Mouse (Mus musculus): ENCODE data around the gene 1810037I17Rik. TPM values are rescaled to one million over a fixed set of nuclear protein-coding genes. Genes with fewer than 3 reads are reported as not detected.

The 1810037I17Rik gene
- total RNA-seq (2022), result 10 to 100 TPM; 75.6 to 96.5 (median 88.1) TPM

DNA sequence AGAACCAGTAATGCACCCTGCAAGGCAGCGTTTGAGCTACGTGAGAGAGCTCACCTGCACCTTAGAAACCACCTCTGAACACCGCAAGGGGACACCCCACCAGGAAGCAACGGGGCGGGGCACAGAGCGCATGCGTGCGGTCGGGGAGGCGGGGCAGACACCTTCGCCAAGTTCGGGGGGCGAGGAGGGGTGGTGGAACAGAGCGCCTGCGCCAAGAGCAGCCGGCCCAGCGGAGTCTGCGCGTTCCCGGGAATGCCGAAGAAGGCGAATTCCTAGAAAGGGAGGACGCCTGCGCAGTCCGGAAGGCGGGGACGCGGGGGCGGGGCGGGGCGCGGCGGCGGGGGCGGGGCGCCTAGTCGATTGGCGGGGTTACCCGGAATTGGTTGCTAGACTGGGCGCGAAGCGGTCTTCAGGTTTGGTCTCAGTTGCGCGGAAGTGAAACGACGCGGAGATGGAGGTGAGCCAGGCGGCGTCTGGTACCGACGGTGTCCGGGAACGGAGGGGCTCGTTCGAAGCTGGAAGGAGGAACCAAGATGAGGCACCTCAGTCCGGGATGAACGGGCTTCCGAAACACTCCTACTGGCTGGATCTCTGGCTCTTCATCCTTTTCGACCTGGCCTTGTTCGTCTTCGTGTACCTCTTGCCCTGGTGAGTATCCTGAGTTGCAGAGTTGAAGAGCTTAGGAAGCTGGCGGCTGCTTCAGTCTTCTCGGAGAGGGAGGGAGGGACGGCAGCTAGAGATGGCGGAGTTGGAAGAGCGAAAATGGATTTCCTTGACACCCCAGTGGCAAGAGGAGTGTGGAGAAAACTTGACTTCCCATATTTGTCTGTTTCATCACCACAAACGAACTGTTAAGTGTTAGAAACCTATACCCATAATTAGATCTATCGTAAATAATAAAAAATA lies at the start of gene 1810037I17Rik:
Gene 1810037I17Rik, plus strand, starts transcription at position 195 of the 906 bp plus-strand sequence.
- DNase-seq (ENCODE audit: low spot score), result peak; percentile 94

DNA sequence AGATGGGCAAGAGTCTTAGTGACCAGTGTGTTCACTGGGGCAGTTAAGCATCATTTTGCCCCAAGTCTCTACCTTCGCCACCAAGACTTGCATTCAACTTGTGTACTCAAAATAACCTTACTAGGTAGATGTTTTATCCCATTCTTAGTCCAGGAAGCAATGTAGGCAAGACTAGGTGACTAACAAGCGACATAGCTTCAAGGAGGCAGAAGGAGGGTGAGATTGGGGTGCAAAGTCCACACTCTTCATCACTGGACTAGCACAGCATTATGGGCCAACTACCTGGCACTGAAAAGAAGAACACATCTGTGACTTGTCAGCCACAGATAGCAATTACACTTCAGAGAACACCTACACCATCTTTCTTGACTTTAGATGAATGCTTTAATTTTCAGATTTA lies 47.1 kb upstream of the 1810037I17Rik start:
- no peak for DNase-seq (ENCODE audit: low spot score)

DNA sequence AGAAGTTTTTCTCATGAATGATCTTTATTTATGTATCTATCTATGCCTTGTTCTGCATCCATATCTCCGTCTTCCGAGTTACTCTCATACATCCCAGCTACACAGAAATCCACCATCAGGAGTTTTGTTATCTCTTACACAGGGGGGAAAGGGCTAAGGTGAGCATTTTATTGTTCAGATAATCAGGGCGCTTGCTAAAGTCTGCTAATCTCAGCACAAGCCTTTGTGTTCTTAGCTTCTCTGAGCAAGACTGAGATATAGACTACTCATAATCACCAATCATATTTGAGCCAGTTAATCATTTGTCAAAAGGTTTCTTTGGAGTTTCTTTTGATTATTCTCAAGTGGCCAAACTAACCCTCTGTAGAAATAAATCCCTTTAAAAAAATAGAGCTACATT lies 46.5 kb upstream of the 1810037I17Rik start:
- DNase-seq (ENCODE audit: low spot score), result no peak

DNA sequence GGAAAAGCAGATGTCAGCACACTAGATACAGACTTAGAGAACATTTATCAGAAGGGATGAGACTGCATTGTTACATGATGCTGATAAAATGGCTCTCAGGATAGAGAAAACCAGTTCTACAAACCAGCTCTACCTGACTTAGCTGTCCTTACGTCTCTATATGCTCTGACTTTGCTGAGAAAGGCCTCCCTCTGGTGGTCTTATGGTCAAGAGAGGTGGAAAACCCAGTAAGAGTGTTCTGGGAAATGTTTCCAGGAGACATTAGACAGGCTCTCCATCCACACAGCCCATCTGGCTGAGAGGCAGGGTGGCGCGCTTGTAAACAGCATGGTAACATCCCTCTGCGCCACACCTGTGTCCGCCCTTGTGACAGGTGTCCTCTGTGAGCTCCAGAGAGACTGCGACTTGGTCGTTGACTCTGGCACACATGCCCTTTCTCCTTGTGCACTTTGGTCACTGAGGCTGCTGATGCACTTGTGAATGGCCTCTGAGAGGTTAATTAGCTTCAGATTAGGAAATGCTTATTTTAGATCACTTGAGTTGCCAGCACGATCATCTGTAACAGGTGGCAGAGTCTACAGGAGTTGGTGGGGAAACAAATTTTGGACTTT lies 45.2 kb upstream of the 1810037I17Rik start:
- DNase-seq (ENCODE audit: low spot score), result no peak

DNA sequence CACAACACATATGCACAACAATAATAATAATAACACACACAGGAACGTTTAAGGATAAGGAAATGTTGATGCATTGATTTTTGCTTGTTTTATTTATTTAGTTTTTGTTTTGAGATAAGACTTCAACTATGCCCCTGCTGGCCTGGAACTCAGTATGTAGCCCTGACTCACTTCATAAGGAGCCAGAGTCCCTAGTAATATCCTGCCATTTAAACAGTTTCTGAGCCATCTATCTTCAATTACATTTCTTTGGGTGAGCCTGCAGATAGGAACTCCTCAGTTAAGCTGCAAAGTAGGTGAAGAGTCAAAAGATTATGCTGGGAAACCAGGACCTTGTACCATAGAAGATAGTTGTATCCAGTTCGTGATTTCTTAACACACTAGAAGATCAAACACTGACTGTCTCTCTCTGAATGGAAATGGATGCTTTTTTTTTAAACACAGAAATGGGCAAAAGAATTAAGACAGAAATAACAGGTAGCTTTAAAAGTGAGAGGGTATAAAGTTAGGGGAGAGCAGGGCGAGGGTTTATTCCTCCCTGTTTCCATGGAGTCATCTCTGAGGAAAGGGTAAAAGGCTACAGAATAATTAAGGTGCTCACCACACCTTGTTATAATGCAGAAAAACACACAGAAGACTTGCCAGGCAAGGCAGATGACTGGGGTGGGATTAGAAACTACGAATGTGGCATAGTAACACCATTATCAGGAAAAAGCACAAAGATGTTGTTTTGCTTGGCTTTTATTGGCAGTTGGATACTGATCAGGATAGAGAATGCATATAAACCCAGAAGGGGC lies 36.3 kb upstream of the 1810037I17Rik start:
- no peak for DNase-seq (ENCODE audit: low spot score)

DNA sequence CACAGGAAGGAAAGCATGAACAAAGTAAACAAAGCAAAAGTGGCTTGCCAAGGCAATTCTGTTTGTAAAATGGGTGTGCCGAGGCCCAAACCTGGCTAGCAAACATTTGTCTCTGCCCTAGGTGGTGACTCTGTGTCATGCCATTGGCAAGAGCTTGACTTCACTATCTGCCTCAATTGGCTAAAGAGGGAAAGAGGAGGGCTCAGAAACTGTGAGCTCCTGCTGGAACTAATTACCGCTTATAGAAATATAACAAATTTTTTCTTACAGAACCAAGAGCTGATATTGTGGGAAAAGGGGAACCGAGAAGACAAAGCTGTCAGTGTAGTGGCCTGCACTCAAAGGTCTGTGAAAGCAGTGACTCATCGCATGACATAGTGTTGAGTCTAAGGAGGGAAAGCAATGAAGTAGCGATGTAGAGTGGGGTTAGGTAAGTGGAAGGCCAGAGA lies 35.6 kb upstream of the 1810037I17Rik start:
- peak; percentile 0 for DNase-seq (ENCODE audit: low spot score)

DNA sequence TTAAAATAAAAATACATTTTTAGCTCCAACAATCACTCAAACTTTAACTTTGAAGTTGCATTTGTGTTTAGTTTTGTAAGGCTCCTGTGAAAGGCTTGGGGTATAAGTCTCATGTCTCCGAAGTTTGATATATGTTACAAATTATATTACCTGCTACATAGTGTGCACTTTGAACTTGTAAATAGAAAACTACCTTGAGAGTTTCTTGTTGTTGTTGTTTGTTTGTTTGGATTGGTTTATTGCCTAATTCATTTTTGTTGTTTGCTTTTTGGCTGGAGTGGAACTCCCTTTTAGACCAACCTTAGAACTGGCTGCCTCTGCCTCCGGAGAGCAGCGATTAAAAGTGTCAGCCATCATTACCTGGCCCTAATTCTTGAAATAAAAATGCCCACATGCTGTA lies 29.2 kb upstream of the 1810037I17Rik start, which contains the start of gene Fabp2:
Gene Fabp2, plus strand, starts transcription at position 301 of the 400 bp plus-strand sequence.
- no peak for DNase-seq (ENCODE audit: low spot score)

DNA sequence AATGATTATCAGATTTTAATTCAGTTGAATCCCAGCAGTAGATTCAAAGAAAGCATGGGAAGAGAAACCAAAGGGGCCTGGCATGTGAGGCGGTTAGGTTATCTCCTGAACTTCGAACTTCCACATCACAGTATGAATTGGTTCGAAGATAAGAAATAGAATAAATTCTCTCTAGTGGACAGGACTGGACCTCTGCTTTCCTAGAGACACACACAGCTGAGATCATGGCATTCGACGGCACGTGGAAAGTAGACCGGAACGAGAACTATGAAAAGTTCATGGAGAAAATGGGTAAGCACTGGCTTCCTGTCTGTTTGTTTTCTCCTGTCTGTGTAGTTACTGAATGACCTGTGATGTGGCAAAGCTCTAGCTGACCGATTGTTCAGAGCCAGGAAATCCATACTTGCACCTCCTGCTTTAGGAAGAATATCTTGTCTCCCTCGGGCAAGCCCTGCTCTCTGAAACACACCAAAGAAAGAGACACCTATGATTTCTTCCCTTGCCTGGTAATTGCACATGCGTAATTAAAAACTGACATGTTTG lies 28.7 kb upstream of the 1810037I17Rik start:
- DNase-seq (ENCODE audit: low spot score), result no peak

DNA sequence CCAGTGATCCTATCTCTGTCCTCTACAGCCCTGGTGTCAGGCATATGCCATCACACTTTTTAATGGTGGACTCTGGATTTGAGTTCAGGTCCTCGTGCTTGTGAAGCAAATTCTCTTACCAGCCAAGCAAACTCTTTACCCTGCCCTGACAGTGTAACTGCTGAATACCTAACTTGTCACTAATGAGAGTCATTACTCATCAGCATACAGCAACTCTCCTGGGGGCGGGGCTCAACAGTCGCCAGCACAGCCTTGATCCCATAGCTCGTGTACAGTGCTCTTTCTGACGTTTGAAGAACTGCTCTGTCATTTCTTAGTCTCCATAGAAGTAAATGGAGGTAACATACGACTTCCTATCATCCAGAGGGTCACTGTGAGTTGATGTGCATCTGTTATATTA lies 25.7 kb upstream of the 1810037I17Rik start:
- no peak for DNase-seq (ENCODE audit: low spot score)

DNA sequence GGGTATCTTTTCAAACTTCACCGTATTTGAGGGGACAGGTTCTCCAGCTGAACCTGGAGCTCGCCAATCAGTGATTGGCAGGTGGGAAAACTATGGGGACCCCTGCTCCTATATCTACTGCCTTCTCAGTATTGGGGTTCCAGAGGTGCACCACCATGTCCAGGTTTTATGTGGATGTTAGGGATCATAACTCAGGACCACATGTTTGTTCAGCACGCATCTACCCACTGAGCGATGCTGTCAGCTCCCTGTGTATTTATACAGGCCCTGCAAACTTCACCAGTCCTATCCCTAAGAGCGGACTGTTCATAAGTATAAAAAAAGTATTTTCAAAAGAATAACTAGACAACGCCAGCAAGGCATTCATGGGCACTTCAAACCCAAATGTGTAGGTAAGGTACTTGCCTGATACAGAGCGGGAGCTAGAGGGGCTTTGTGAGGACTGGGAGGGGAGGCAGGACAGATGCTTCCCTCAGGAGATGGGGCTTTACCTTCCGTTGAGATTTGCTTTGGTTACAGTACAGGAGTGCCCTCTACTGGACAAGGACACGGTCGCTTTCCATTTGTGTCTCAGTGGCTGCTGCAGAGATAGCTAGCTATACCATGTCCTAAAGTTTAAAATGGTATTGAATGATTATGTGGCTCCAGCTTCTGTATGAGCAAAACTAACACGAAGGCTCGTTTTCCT lies 20.1 kb upstream of the 1810037I17Rik start:
- no peak for DNase-seq (ENCODE audit: low spot score)

DNA sequence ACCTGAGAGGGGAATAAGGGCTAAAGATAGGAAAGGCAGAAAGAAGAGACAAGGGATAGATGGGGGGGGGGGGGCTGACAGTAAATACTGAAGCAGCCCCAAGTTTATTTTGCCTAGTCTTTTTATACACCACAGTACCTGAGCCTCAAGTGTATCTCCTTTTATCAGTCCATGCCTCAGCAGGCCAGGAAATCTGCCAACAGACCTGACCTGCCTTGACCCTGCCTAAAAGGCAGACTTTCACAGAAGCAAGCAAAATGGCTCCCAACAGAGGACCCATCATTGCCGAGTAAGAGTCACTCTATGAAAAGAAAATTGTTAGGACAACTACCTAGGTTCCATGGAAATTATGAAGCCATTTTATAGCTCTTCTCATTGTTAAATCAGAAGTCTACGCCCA lies 16.2 kb upstream of the 1810037I17Rik start:
- no peak for DNase-seq (ENCODE audit: low spot score)

DNA sequence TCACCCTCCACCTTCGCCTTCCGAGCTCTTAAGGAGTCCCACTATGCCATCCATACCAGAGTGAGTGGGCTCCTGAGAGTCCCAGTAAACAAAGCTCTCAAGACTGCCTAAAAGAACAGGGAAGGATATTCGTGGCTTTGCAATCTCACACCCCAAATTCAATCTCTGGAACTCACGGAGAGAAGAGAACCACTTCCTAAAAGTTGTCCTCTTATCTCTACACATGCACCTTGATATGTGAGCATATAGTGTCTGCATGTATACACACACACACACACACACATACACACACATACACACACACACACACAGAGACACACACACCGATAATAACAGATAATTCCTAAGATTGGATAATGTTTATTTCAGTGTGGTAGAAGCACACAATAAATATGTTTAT lies 8.5 kb upstream of the 1810037I17Rik start:
- no peak for DNase-seq (ENCODE audit: low spot score)

DNA sequence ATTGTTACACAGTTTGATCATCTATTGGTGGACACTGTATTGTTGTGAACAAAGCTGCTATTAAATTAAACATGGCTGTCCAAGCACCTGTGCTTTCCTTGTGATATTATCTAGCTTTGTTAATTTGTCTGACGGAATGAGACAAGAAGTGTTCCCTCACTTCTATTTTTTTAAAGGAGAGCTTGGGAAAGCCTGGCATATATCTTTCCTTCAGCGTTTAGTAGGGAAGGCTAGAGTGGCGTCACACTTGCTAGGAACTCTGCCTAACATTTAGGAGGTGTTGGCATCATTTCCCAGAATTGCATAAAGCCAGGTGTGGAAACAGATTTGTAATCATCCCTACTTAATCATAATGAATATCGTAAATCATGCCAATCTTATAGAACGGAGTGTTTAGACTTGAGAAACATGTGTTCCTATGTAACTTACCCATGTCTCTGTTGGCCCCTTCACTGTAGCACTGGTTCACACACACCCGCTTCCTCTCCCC lies 7.8 kb upstream of the 1810037I17Rik start:
- DNase-seq (ENCODE audit: low spot score), result no peak

DNA sequence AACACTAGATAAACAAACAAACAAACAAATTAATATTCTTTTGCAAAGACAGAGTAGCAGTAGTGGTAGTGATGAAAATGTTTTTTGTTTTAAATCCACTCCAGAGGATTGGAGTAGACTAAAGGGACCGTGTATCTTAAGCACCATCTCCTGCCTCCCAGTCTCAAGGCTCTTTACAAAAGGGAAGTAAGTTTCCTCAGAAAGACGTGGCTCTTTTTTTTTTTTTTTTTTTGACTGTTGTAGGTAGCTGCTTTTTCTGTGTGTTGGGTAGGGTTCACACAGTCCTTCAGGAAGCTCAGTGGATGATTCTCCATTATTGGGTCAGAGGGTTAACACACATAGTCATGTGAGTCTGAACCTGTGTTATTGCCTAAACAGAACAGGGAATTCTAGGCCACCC lies 5.3 kb upstream of the 1810037I17Rik start:
- DNase-seq (ENCODE audit: low spot score), result no peak

DNA sequence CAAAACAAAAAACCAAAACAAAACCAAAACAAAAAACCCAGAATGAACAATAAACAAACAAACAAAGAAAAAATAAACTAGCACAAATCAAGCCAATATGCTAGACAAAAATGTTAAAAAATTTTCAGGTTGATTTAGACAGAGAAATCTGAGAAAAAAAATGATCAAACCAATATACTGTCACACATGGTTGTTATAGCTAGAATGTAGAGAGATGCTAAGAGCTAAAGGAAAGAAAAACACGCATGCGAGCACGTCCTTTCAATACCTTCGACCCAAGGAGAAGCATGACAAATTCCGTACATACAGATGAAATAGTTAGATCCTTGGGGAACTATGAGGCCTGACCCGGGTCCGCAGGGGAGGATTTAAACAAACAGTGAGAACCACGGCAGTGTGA lies 4.7 kb upstream of the 1810037I17Rik start, which contains the start of gene Gm10959:
Gene Gm10959, minus strand, starts transcription at position 101 of the 400 bp plus-strand sequence.
- DNase-seq (ENCODE audit: low spot score), result no peak

DNA sequence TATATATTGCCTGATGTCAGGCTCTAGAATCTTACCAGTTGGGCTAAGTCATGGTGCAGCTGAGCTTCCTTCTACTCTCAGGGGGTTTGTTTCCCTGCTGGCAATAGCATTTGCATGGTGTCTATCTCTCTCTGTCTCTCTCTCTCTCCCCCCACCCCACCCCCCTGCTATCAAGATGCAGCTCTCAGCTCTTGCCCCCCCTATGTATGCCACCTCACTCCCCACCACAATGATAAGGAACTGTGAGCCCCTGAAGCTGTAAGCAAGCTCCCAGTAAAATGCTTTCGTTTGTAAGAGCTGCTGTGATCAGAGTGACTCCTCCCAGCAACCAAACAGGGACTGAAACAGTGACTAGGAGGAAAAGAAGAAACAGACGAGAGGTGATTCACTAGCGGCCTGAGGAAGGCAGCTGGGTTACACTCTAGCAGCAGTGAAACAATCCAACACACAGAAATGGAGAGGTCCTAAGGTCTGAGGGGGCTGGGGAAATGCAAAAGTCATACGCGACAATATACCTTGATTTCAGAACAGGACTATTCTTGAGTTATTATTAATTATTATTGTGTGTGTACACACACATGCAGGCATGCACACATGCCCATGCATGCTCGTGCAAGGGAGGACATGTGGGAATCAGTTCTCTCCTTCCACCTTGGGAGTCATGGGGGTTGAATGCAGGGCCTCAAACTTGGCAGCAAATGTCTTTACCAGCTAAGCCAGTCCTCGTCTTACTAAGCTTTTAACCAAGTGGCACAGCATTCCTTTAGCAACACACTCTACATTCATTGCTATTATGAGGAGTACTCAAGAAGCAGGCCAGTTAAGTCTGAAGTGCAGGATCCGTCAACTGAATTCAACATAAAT lies 3.2 kb upstream of the 1810037I17Rik start:
- DNase-seq (ENCODE audit: low spot score), result no peak

DNA sequence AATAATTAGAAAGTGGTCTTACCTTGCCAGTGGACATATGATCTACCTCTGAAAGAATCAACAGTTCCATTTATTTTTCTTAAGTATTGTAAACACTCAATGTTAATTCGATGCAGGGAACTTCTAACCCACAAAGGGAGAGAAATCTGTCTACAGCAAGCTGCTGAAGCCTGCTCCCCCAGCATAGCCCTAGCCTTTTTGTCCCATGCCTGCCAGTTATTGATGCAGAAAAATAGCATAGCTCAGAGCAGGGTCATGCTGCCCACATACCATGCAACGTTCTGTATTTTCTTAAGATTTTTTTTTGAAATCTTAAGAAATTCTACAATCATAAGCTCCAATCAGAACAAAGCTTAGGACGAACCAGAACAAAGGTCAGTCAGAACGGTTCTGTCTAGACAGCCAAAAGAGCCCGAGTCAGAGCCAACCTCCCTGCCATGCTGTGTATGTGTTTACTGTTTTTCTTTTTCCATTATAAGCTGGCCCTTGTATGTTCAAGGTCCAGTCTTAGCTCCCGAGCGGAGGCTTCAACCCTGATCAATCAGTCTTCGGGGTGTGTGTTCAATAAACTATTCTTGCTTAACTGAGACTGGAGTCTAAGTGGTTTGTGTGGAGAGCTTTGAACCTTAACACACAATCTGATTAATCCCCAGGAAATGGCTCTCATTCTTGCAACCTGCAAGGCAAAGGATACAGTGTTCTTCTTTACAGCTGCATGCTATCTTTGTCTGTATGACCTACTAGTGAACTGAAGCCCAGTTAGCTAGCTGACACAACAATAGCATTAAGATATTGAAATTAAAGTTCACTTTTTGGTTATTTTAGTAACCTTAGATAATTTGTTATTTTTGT lies 2.1 kb upstream of the 1810037I17Rik start:
- DNase-seq (ENCODE audit: low spot score), result no peak

DNA sequence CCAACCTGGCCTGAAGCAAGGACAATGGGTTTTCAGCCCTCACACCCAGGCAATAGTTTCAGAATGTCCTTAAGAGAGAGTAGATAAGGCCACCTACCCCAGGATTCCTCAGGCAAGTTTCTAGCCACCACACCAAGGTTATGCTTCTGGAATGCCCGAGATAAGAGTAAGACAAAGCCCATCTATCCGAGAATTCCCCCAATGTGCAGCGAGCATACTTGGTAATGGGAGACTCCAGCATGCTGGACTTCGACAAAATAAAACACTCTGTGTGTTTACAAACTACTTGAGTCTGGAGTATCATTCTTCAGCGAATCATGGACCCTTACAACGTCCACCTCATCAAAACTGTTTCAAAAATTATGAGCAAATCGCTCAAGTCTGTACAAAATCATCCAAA lies 856 bp upstream of the 1810037I17Rik start:
- DNase-seq (ENCODE audit: low spot score), result no peak

DNA sequence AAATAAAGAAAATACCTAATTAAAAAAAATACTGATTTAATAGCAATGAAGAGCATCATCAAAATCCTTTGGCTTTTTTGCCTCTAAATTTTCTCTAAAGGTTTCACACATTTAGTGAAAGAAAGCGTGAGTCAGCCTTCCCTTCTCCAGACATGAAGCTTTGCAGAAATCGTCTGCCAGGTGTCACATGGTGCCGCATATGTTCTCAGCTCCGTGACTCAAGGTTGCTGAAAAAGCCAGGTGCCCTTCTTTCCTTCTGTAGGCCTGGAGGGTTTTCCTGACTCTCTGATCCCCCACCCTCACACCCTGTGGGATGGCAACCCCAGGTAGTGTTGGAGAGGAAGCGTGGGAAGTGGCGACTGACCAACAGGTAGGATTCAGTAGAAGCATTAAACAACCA lies 5.7 kb downstream of the 1810037I17Rik start:
- DNase-seq (ENCODE audit: low spot score), result no peak

Data from heart, adult 8-10 months (tissue).